Mouse (Mus musculus) bone marrow, adult 2 months (tissue): ENCODE measurements around the gene Aunip. TPM values are rescaled to one million over a fixed set of nuclear protein-coding genes. Genes with fewer than 3 reads are reported as not detected.

Experiments used
- H3K27ac ChIP-seq: fragments of 200-500 bp; 2 replicates; pipeline ENCODE4 v1.5.1; 2012; ENCODE audit warnings: low read depth, mild to moderate bottlenecking, control low read depth, inconsistent platforms, low read length; ENCODE audit not compliant: control insufficient read depth, poor library complexity, insufficient read depth
- H3K4me1 ChIP-seq: fragments of 200-500 bp; 2 replicates; pipeline ENCODE4 v1.6.1; 2011; ENCODE audit warnings: low read length; ENCODE audit not compliant: control insufficient read depth, insufficient read depth
- H3K4me3 ChIP-seq: fragments of 200-500 bp; replicated peaks from 2 replicates; pipeline ENCODE3; 2011; ENCODE audit warnings: mild to moderate bottlenecking, low read depth, low read length, control low read depth; ENCODE audit not compliant: control insufficient read depth
- CTCF ChIP-seq: fragments of 200-500 bp; IDR thresholded peaks from 2 replicates; pipeline ENCODE4 v1.5.1; 2011; ENCODE audit warnings: low read length, control low read depth; ENCODE audit not compliant: control insufficient read depth, insufficient read depth
- POLR2A ChIP-seq: fragments of 200-500 bp; IDR thresholded peaks from 2 replicates; pipeline ENCODE4 v1.6.1; 2011; ENCODE audit warnings: low read depth, mild to moderate bottlenecking, control low read depth, low read length, borderline replicate concordance; ENCODE audit not compliant: control insufficient read depth
- WGBS: fragments of 180-500 bp; shearing (Covaris S2); methylation state at CpG from one replicate; pipeline ENCODE4 v1.1.7; 2018; 5-methylcytosine and 5-hydroxymethylcytosine counted together
- polyA plus RNA-seq: library from polyadenylated mRNA; stranded (reverse); fragments of >200 nt; gene quantifications from 2 replicates; pipeline ENCODE4 v1.2.4, GENCODE M21; 2011; ENCODE audit warnings: low replicate concordance; ENCODE audit not compliant: missing spikeins, insufficient read depth, insufficient read length

Aunip gene
- polyA plus RNA-seq, 1 experiment, result 13.9 TPM

- TF ChIP-seq POLR2A (no peak), CTCF (no peak)
- 12% methylated on average over 9 of the region's 9 CpGs for WGBS
- peaks cover 2% of the 10 kb centered on the region; the same call in 1 of the 2 replicates for H3K4me1 ChIP-seq
- H3K27ac ChIP-seq, result peak overlapping the region; percentile 60
- H3K4me3 ChIP-seq, result no peak overlapping the region
Measured at GRCm38 (mm10) chr4:134558570-134559113, 47.8 kb downstream of the Aunip start.

GRCm38 (mm10) chr4:134559154-134559553 lies 48.4 kb downstream of the Aunip start:
- 24% methylated on average over 7 of the region's 7 CpGs for WGBS
- H3K27ac ChIP-seq, result peak overlapping the region; percentile 60
- TF ChIP-seq POLR2A (no peak), CTCF (no peak)
- H3K4me3 ChIP-seq, result no peak overlapping the region
- H3K4me1 ChIP-seq, result peaks cover 2% of the 10 kb centered on the region; the same call in 1 of the 2 replicates

GRCm38 (mm10) chr4:134560699-134561098 lies 49.9 kb downstream of the Aunip start:
- H3K4me3 ChIP-seq, result no peak overlapping the region
- 88% methylated on average over 8 of the region's 8 CpGs for WGBS
- no peak overlapping the region for H3K27ac ChIP-seq
- H3K4me1 ChIP-seq, result peaks cover 2% of the 10 kb centered on the region; the same call in 1 of the 2 replicates
- TF ChIP-seq POLR2A, result no peak
- no peak for TF ChIP-seq CTCF

DNA sequence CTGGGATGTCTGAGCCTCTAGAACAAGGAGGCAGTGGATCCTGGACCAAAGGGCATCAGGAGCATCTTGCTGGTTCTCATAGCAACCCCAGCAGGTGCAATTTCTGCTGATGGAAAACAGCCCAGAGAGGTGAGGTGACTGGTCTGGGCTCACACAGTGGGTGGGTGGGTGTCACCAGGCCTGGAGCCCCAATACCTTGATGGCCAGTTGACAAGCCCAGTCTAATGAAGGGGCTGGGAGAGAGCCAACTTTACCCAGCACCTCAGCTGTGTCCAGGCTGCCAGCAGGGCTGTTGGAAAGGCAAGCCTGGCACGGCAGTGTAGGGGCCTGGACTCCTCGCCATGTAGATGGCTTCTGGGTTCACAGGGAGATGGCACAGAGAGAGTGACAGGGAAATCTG lies 51.2 kb downstream of the Aunip start:
- Histone ChIP-seq H3K4me3 (no peak overlapping the region), H3K4me1 (peaks cover 2% of the 10 kb centered on the region; the same call in 1 of the 2 replicates), H3K27ac (no peak overlapping the region)
- WGBS, result 84% methylated on average over 2 of the region's 2 CpGs
- TF ChIP-seq POLR2A, result no peak
- no peak for TF ChIP-seq CTCF

- Histone ChIP-seq H3K4me3 (no peak overlapping the region), H3K4me1 (no peaks in the 10 kb centered on the region), H3K27ac (no peak overlapping the region)
- WGBS, result 76% methylated on average over 16 of the region's 16 CpGs
- TF ChIP-seq POLR2A (no peak), CTCF (no peak)
Measured at GRCm38 (mm10) chr4:134563624-134564023, 52.8 kb downstream of the Aunip start.

GRCm38 (mm10) chr4:134564093-134564492 lies 53.3 kb downstream of the Aunip start:
- H3K27ac ChIP-seq, result no peak overlapping the region
- no peak overlapping the region for H3K4me3 ChIP-seq
- 78% methylated on average over 6 of the region's 6 CpGs for WGBS
- H3K4me1 ChIP-seq, result no peaks in the 10 kb centered on the region
- TF ChIP-seq POLR2A, result no peak
- no peak for TF ChIP-seq CTCF

- Histone ChIP-seq H3K27ac (no peak overlapping the region), H3K4me3 (no peak overlapping the region), H3K4me1 (no peaks in the 10 kb centered on the region; the same call in 1 of the 2 replicates)
- 88% methylated on average over 19 of the region's 19 CpGs for WGBS
- TF ChIP-seq POLR2A (no peak), CTCF (no peak)
Measured at GRCm38 (mm10) chr4:134567377-134568226, 56.8 kb downstream of the Aunip start.

DNA sequence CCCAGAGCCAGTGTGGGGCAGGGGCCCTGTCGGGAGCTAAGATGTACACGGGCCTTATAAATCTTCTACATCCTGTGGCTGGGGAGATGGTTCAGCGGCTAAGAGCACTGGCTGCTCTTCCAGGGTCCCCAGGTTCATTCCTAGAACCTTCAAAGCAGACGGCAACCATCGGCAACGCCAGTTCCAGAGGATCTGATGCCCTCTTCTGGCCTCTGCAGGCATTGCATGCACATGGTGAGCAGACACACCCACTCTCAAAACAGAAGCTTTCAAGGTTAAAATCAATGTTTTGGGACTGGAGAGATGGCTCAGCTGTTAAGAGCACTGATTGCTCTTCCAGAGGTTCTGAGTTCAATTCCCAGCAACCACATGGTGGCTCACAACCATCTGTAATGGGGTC lies 58.4 kb downstream of the Aunip start:
- no peak overlapping the region for H3K4me3 ChIP-seq
- no peaks in the 10 kb centered on the region; the same call in 1 of the 2 replicates for H3K4me1 ChIP-seq
- TF ChIP-seq POLR2A (no peak), CTCF (peak; percentile 50)
- no peak overlapping the region for H3K27ac ChIP-seq
- WGBS, result 85% methylated on average over 6 of the region's 6 CpGs
